Mouse (Mus musculus) C2C12 (cell line): ENCODE measurements around the gene Epdr1.

Experiments
- CEBPB ChIP-seq: IDR thresholded peaks from one replicate; pipeline ENCODE4 v1.6.1; 2011; ENCODE audit warnings: low read depth, mild to moderate bottlenecking, control low read depth, moderate library complexity
- CTCF ChIP-seq: IDR thresholded peaks from one replicate; pipeline ENCODE4 v1.5.1; 2011; ENCODE audit not compliant: control insufficient read depth, insufficient read depth, insufficient read length
- MAX ChIP-seq: IDR thresholded peaks from one replicate; pipeline ENCODE4 v1.6.1; 2011; ENCODE audit warnings: mild to moderate bottlenecking, control low read depth
- MYOD1 ChIP-seq: IDR thresholded peaks from one replicate; pipeline ENCODE4 v1.6.1; 2011; ENCODE audit warnings: low read depth; ENCODE audit not compliant: control insufficient read depth, insufficient read length
- MYOG ChIP-seq: IDR thresholded peaks from one replicate; pipeline ENCODE4 v1.6.1; 2011; ENCODE audit not compliant: control insufficient read depth, insufficient read length; ENCODE audit errors: extremely low read depth
- USF1 ChIP-seq: IDR thresholded peaks from one replicate; pipeline ENCODE4 v1.6.1; 2011; ENCODE audit warnings: low read depth, mild to moderate bottlenecking, control low read depth, moderate library complexity

GRCm38 (mm10) chr13:19602531-19602930 is 17.2 kb downstream of the Epdr1 start:
- TF ChIP-seq CTCF (no peak), MYOG (no peak), MAX (no peak), MYOD1 (no peak), USF1 (no peak), CEBPB (no peak)
